Mouse (Mus musculus) heart, adult 8-10 months (tissue): Measurements from ENCODE around the gene Trim67. TPM values are rescaled to one million over a fixed set of nuclear protein-coding genes. Genes with fewer than 3 reads are reported as not detected.

Experiments used
- DNase-seq: peaks from one replicate; pipeline ENCODE4 v3.0.0; 2022; ENCODE audit warnings: low spot score
- total RNA-seq, 4 experiments: library from RNA; stranded (reverse); gene quantifications; 2 replicates each; pipeline ENCODE4 v1.2.4; 2022

The Trim67 gene
- total RNA-seq: under 1 TPM; 0.22 to 0.82 (median 0.50) TPM

DNA sequence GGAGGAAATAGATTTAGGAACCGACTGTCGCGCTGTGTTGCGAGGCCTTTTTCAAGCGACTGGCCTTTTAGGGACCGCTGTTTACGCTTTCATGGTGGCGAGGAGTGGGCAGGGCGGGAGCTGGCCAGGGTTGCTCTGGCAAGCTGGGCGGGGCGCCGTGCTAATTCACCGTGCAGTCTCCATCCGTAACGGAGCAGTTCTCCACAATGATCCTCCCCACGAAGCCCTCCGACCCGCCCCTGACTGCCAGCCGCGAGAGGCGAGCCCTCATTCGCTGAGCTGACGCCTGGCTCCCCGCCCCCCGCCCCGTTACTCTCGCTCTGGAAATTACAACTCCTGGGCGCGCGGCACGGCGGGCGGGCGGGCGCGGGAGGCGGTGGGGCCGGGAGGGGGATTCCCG lies at the start of gene Trim67:
Gene Trim67, plus strand, starts transcription at position 385 of the 400 bp plus-strand sequence.
- DNase-seq: no peak

DNA sequence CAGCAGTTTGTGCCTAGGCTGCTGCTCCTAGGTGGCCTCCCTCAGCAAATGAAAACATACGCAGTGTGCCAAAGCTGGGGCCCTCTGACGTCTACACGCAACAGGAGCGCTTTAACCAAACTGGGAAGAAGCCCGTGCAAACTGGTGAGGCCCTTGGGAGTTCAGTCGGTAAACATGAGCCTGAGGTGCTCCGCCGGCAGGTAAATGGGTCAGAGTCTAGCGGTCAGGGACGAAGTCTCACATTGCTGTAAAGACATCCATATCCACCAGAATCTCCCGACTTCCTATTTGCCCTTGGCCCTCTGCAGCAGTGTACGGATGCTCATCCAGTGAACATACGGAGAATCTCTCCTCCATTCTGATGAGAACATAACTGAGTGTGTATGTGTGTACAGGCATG lies 46.2 kb upstream of the Trim67 start:
- no peak for DNase-seq

DNA sequence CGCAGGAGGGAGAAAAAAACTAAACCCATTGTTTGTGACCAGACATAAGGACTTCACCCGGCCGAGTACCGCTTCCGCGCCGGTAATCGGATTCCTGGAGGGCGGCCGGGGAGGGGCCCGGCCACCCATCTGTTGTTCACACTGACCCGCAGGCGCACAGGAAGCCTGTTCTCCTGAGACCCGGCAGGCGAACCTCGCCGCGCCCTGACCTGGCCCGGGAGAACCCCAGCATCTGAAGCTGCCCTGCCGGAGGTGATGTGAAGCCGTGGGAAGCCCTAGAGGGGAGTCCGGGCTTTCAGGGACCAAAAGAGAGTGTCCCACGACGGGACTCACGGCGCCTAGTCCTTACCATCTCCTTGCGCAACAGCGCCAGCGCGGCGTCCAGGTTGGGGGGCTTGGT lies 41.7 kb upstream of the Trim67 start:
- DNase-seq: no peak

DNA sequence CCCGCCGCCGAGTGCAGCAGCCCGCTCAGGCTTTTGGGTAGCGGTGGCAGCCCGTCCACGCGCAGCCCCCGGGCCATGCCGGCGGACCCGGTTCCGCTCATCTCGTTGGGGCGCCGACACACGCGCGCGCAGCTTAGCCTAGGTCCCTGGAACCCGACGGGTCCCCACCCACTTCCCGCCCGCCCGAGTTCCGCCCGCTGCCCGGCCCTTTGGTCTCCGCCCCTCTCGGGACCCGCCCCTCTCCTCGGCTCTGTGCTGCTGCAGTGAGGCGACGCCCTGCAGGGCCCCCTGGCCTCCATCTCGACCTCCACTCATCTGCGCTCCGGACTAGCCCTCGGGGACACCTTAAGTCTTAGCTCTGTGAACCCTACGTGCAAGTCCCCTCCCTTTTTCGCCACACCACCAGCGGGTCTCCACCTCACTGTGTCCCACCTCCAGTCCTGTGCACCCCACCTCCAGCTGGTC lies 41.2 kb upstream of the Trim67 start, which contains the start of gene Fam89a:
Gene Fam89a, minus strand, starts transcription at position 124 of the 465 bp plus-strand sequence.
- peak; percentile 15 for DNase-seq

DNA sequence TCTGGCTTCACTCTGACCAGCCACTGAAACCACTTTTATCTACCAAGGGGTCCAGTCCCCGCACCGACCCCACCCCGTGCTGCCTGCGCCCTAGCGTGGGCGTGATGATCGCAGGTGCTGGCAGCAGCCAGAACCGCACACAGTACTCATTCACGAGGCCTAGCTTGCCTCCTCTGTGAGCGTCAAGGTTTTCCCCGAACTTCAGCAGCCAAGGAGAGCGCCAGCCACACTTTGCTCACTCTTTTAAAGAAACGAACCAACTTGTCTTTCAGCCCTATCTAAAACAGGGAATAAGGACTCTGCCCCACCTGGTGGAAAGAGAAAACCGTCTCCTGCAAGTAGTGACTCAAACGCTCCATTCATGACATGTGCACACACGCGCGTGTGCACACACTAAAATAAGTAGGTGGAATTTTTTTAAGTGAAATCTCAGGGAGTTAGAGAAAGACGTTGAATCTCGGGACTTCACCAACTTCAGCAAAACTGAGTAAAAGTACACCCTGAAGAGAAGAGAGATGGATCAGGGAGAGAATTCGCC lies 40.5 kb upstream of the Trim67 start:
- DNase-seq: no peak

DNA sequence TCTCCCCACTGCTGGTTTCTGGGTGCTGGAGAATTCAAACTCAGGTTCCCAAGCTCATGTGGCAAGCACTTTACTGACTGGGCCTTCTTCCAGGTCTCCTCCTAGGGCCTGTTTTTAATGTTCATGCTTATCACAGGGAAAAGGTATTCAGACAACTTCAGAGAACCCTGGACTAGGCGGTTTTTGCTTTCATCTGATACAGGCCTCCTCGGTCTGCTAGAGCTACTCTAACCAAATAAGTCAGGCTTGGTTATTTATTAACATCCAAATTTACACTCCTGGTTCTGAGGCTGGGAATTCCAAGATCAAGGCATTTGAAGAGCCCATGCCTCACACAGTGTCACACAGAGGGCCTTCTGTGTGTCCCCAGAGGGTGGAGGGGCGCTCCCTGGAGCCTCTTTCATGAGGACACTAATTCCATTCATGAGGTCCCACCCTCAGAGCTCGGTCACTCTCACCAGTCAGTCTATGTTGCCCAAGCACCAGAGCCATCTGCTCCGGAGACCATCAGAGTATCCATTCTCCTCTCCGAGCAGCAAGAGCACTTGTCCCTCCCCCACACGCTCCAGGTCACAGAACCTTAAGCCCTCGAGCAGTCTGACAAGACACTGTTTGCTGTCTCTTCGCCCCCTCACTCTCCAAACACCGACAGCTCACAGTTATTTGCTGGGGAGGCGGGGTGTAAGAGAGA lies 38.6 kb upstream of the Trim67 start:
- DNase-seq: no peak

DNA sequence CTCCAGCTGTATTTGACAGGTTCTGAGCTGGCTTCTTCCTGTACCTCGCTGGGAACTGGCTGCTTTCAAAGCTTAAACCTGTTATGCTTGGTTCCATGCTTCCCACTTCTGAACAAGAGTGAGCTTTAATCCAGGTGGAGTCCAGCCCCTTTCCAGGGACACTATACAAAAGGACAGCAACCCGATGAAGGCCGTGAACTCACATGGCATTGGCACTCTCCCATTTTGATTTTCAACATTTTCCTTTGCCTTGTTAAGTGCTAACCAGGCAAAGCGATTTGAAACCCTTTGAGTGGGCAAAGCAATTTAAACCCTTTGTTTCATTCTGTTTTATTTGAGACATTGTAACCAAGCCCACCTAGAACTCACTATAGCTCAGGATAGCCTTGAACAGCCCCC lies 38.1 kb upstream of the Trim67 start:
- no peak for DNase-seq

DNA sequence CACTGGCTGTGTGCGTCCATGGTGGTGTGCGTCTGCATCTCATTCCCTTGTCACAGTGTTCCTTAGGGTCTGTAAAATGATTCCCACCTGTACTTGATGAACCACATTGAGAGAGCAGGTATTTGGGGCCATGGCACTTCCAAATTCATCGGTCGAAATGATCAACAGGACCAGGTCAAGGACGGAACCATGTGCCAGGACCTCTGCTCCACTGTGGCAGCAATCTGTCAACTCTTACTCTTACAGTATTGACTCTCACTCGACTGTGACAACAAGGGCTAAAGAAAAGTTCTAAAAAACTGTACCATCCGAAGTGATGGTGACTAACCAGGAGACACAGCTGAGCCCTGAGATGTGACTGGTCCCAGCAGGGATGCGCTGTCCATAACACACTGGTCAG lies 37.4 kb upstream of the Trim67 start:
- no peak for DNase-seq

DNA sequence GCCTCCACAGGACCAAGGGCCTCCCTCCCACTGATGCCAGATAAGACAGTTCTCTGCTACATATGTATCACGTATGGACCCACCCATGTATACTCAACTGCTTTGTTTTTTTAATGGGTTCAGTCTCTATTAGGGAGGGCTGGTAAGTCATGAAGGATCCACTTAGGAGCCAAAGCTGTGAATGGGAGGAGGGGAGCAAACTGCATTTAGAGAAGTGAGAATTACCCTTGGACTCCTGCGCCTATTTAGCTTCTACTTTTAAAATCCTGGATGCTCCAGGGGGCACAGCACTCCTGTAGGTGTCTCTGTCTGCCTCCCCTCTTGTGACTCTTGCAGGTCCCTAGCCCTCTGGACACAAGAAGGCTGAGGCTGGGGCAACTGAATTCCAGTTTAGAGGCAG lies 36.7 kb upstream of the Trim67 start:
- no peak for DNase-seq

DNA sequence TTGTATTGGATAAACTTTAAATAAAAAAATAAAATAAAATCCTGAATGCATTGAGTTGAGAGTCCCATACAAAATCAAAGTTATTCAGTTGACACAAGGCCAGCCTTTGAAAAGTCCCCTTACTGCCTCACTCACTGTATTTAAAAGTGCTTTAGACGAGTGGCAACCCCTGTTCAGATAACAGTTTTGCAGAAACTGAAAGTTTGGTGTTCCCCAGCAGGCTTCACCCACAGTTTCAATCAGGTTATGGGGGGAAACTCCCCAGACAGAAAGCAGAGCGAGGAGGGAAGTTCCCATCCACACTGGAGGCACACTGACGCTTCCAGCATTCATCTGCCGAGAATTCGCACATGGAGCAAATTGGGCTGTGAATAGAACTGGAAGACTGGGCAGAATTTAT lies 36.3 kb upstream of the Trim67 start:
- DNase-seq: no peak

DNA sequence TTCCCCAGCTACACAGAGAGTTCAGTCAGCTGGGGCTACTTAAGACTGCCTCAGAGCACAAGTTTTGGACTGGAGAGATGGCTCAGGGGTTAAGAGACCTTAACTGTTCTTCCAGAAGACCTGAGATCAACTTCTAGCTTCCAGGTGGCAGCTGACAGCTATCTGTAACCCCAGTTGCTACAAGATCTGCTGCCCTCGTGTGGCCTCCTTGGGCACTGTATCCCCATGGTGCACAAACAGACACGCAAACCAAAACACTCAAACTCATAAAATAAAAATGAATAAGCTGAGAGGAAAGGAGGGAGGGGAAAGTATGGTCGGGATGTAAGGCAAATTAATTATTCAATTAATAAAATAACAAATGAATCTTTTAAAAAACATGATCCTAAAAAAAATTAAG lies 34.3 kb upstream of the Trim67 start:
- no peak for DNase-seq

DNA sequence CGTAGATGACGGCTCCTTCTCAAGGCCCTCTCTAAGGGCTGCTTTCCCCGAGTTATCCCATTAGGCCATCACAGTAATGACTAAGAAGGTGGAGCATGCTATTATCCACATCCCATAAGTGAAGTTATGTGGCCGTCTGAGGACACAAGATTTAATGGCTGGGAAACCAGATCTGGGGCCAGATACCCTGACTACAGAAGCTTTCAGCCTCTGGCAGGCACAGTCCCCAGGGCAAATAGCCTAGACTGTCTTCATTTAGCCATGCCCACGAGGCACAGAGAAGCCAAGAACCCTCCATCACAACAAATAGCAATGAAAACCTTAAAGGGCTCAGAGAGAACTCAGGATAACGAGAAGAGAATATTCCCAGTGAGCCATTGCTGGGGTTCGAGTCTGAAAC lies 29.8 kb upstream of the Trim67 start:
- DNase-seq: no peak

DNA sequence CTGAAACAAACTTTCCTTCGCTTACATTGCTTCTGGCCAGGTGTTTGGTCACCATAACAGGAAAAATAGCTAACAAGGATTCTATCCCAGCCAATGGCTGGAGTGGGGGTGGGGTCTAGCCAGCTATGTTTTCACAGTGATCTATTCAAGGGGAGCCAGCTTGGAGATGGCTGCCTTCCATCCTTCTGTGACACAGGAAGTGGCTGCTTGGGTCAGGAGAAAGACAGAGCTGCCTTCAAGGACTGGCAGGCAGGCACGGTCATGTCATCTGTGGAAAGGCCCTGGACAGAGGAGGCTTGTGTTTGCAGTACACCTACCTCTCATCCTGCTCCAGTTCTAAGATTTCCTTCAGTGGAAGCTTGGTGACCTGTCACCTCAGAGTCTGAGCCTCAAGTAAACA lies 20.5 kb upstream of the Trim67 start:
- no peak for DNase-seq

DNA sequence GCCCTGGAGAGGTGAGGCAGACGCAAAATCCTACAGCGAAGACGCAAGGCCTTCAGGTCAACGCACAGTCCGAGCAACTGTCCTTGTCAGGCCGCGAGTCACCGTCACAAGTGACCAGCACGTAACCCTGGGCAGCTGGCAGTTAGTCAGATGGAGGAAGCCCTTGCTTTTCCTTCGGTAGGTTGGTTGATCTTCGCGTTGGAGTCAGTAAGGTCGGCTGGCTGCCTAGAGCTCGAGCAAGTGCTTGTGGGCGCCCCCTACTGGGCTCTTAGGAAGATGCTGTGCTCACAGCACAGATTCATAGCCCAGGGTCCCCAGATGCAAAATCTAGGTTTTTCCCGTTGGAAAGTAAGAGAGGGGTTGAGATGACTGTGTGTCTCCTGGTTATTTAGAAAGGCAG lies 17.2 kb upstream of the Trim67 start:
- DNase-seq: peak; percentile 43

DNA sequence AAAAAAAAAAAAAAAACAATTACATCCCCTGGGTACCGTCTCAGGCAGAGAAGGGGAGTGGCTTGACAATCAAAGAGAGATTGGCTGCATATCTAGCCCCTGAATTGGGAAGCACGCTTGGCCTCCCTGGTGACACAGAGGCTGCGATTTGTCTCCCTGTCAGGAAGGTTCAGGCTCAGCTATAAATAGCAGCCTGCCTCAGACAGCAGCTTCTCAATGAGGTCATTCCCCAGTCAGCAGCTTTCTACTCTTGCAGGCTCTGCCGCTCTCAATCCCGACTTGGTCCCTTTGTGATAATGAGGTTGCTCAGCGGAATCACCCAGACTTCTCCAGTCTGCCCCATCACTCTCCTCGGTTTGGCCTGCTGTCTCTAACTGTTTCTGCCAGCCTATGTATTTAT lies 12.7 kb upstream of the Trim67 start:
- peak; percentile 58 for DNase-seq

DNA sequence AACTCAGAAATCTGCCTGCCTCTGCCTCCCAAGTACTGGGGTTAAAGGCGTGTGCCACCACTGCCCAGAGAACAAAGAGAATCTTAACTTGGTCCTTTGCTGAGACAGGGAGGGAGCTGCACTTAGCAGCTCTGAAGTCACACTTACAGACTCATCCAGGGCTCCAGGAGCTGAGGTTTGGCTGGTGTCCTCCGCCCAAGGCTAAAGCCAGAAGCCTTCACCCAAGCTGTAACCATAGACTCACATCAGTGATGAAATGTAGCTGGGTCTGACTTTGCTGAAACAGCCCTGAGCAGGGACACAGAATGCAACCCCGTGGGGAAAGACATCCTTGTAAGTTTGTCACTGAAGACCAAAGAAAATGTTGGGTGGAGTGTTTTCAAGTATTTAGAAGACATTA lies 10.5 kb upstream of the Trim67 start:
- DNase-seq: no peak

DNA sequence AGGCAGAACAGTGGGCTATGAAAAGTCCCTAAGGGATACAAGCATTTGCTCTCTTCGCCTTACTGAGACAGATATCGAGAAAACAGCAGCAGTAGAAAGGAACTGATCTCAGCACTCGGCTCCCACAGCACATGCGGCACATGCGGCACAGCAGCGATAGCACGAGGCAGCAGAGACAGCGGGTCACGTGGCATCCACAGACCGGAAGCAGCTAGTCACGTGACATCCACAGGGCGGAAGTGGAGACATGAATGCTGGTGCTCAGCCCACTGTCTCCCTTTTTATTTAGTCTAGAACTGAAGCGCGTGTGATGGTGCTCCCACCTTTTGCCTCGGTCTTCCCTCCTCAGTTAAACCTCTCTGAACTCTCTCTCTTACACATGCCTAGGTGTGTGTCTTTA lies 9.7 kb upstream of the Trim67 start:
- DNase-seq: no peak

DNA sequence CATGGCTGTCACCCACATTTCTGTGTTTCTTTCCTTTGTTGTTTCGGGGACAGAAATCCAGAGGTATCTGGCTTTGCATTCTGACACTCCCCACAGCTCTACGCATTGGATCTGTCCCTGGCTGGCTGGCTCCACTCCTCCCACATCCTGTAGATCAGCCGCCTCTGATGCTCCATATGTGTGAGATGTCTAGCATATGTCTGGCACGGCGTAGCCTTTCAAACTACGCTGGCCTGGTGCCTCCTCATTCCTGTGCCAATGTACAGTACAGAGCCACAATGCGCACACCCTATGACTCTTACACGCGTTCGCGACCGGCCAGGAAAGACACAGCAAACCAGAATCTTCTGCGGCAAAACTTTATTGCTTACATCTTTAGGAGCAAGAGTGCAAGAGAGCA lies 8.3 kb upstream of the Trim67 start:
- DNase-seq: no peak

DNA sequence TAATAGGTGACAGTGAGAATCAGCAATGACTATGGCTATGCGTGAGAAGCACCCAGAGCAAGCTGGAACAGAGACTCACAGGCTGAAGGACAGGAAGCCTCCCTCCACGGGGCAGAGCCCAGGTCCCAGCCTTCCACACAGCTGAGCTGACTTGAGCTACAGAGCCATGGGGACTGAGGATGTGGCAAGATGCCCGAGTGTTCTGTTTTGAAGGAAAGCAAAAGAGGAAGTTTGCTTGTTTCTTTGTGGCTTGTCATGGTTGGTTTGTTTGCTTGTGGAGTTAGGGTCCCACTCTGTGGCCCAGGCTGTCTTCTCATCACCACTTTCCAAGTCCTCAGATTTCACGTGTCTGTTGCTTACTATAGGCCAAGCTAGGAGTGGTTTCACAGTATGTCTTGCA lies 2.2 kb upstream of the Trim67 start:
- DNase-seq: no peak

DNA sequence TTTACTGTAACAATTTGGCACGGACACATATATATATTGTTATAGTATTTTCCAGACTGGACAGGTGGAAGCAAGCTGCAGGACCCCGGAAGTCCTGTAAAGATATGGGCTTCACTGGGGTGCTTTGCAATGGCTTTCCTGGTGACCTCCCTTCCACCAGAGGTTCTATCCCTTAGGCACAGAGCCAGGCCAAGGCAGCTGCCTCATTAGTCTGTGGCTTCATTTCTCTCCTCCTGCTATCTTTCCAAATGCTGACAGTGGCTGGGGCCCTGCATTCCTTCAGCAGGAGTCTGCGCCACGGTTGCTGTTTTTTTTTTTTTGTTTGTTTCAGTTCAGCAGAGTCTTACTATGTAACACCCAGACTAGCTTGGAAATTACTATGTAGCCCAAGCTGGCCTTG lies 1.1 kb upstream of the Trim67 start:
- no peak for DNase-seq

DNA sequence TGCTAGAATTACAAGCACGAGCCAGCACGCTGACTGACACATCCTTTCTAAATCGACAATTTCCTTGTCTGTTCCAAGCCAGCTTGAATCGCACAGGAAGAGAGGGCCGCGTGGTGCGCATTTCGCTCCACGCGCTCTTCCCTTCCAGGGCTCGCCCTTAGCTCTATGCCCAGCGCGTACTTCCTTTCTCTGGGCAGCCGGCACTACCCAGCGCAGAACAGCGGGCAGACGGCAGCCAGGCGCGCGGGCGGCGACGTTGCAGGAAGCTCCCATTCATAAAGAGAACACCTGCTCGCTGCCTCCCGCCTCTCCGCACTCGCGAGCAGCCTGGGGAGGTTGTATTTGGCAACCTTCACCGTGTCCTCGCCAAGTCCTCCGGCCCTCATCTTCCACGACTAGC lies 706 bp upstream of the Trim67 start:
- no peak for DNase-seq

DNA sequence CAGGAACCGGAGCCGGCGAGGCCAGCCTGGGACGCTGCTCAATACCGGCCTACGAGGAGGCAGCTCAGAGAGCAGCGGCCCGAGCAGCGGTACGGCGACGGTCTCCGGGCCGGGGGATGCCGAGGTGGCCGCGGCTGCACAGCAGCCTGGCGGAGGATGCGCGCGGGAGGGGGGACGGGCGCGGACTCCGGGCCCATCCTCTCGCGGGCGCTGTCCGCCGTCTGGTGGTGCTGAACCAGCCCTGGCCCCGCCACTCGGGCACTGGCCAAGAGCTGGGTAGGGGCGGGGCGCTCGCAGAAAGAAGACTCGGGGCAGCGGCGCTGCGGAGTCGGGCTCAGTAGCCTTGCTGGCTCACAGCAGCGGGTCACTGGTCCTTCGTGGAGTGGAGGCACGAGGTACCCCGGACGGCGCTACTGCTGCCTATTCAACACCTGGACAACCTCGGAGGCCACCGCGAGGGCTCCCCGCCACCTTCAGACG lies 320 bp downstream of the Trim67 start:
- DNase-seq: peak; percentile 66

DNA sequence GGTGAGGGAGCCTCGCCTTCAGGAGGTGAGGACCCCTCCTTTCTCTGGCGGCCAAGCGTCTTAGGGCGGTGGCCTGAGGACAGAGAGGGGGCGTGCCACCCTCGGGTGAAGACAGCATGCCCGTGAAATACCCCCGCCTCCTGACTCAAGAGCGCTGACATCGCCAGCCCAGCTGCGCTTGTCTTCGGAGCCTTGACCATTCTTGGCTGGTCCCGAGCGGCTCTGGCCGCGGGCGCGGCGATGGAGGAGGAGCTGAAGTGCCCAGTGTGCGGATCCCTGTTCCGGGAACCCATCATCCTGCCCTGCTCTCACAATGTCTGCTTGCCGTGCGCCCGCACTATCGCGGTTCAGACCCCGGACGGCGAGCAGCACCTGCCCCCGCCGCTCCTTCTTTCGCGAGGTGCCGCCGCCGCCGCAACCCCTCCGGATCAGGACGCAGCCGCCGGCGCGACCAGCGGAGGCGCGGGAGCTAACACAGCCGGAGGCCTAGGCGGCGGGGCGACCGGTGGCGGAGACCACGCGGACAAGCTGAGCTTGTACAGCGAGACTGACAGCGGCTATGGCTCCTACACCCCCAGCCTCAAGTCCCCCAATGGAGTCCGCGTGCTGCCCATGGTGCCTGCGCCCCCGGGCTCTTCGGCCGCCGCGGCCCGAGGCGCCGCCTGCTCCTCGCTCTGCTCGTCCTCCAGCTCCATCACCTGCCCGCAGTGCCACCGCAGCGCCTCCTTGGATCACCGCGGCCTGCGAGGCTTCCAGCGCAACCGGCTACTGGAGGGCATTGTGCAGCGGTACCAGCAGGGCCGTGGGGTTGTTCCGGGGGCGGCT lies 981 bp downstream of the Trim67 start:
- DNase-seq: no peak
